Mouse (Mus musculus) hindbrain, embryonic 10.5 days (tissue): Measurements from ENCODE around the gene Ttc27. TPM values are rescaled to one million over a fixed set of nuclear protein-coding genes. Genes with fewer than 3 reads are reported as not detected.

ENCODE experiments used
- DNase-seq: peaks from one replicate; pipeline ENCODE4 v3.0.0-alpha.2; 2017; ENCODE audit warnings: low spot score
- H3K27ac ChIP-seq: fragments of 300-500 bp; sonication (generic); 2 replicates; pipeline ENCODE4 v1.5.1; 2016; ENCODE audit warnings: mild to moderate bottlenecking, moderate library complexity
- H3K27me3 ChIP-seq: fragments of 300-500 bp; sonication (generic); 2 replicates; pipeline ENCODE4 v1.6.1; 2016; ENCODE audit warnings: mild to moderate bottlenecking; ENCODE audit not compliant: poor library complexity, insufficient read depth, severe bottlenecking
- H3K36me3 ChIP-seq: fragments of 300-500 bp; sonication (generic); 2 replicates; pipeline ENCODE4 v1.6.1; 2016; ENCODE audit warnings: mild to moderate bottlenecking, moderate library complexity
- H3K4me1 ChIP-seq: fragments of 300-500 bp; sonication (generic); replicated peaks from 2 replicates; pipeline ENCODE4 v1.6.1; 2016; ENCODE audit warnings: mild to moderate bottlenecking
- H3K4me3 ChIP-seq: fragments of 300-500 bp; sonication (generic); 2 replicates; pipeline ENCODE4 v1.5.1; 2016; ENCODE audit warnings: mild to moderate bottlenecking, moderate library complexity
- H3K9me3 ChIP-seq: fragments of 300-500 bp; sonication (generic); 2 replicates; pipeline ENCODE4 v1.6.1; 2016; ENCODE audit warnings: mild to moderate bottlenecking, moderate library complexity
- WGBS: fragments of 180-500 bp; shearing (Covaris S2); methylation state at CpG from one replicate; pipeline ENCODE4 v1.1.7; 2016; 5-methylcytosine and 5-hydroxymethylcytosine counted together
- polyA plus RNA-seq: library from polyadenylated mRNA; unstranded; fragments of >200 nt; fragmentation: Nextera tagmentation; extraction: Ambion mirVana; gene quantifications from 2 replicates; pipeline ENCODE4 v1.2.1, GENCODE M21; 2016

Gene Ttc27
- polyA plus RNA-seq, 1 experiment from 2014 or later, result 20.4 TPM

DNA sequence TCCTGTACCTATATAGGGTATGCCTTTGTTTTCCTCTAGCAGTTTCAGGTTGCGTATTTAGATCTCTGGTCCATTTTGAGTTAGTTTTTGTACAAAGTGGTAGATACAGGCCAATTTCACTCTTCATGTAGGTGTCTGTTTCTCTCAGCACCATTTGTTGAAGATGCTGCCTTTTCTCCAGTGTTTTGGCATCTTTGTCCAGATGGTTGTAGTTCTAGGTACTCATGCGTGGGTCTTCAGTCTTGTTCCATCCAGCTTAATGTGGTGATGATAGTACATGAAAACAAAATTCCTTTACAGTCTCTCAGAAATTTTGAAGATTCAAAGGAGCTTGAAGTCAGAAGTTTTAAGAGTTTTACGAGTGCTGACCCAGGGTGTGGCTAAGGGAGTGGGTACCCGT lies 54.8 kb downstream of the Ttc27 start:
- DNase-seq, result no peak
- Histone ChIP-seq H3K4me3 (no peak overlapping the region), H3K4me1 (peaks cover 6% of the 10 kb centered on the region), H3K27me3 (no peaks in the 10 kb centered on the region), H3K9me3 (no peaks in the 10 kb centered on the region), H3K27ac (no peak overlapping the region), H3K36me3 (0 out of 2 replicates have a peak, but pooled peaks cover 3% of the 10 kb centered on the region)
- WGBS, result 90% methylated on average over 4 of the region's 4 CpGs

GRCm38 (mm10) chr17:74773556-74773955 lies 56.0 kb downstream of the Ttc27 start:
- Histone ChIP-seq H3K9me3 (no peaks in the 10 kb centered on the region), H3K4me3 (no peak overlapping the region), H3K27me3 (no peaks in the 10 kb centered on the region), H3K4me1 (peaks cover 6% of the 10 kb centered on the region), H3K36me3 (0 out of 2 replicates have a peak, but pooled peaks cover 3% of the 10 kb centered on the region), H3K27ac (no peak overlapping the region)
- no peak for DNase-seq
- 40% methylated on average over 5 of the region's 5 CpGs for WGBS

DNA sequence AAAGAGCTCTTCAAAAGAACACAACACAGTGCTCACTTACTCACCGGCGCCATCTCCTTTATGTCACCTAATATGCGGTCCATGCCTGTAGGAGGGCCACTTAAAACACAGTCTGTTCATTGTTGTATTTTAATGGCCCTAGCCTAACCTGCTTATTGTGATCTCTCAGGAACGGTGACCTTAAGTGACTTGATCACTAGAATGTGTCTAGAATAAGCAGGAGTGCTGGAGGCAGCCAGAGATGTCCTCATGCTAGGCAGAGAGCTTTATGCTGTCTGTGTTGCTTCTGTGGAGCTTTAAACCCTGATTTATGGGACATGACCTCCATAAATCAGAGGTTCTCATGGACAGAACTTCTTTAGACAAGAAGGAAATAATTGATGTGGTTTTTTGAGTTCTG lies 62.6 kb downstream of the Ttc27 start:
- no peaks in the 10 kb centered on the region for H3K36me3 ChIP-seq
- no peak for DNase-seq
- no peaks in the 10 kb centered on the region for H3K27me3 ChIP-seq
- 90% methylated on average over 4 of the region's 4 CpGs for WGBS
- H3K9me3 ChIP-seq, result no peaks in the 10 kb centered on the region
- no peak overlapping the region for H3K27ac ChIP-seq
- H3K4me1 ChIP-seq, result no peaks in the 10 kb centered on the region
- no peak overlapping the region for H3K4me3 ChIP-seq

GRCm38 (mm10) chr17:74780627-74781026 lies 63.1 kb downstream of the Ttc27 start:
- no peak for DNase-seq
- 91% methylated on average over 9 of the region's 9 CpGs for WGBS
- no peaks in the 10 kb centered on the region for H3K36me3 ChIP-seq
- H3K9me3 ChIP-seq, result no peaks in the 10 kb centered on the region
- H3K27ac ChIP-seq, result no peak overlapping the region
- no peaks in the 10 kb centered on the region for H3K27me3 ChIP-seq
- no peaks in the 10 kb centered on the region for H3K4me1 ChIP-seq
- H3K4me3 ChIP-seq, result no peak overlapping the region

- DNase-seq, result no peak
- Histone ChIP-seq H3K36me3 (no peaks in the 10 kb centered on the region), H3K27ac (no peak overlapping the region), H3K4me1 (no peaks in the 10 kb centered on the region), H3K4me3 (no peak overlapping the region), H3K9me3 (no peaks in the 10 kb centered on the region), H3K27me3 (no peaks in the 10 kb centered on the region)
Measured at GRCm38 (mm10) chr17:74781911-74782310, 64.4 kb downstream of the Ttc27 start.

DNA sequence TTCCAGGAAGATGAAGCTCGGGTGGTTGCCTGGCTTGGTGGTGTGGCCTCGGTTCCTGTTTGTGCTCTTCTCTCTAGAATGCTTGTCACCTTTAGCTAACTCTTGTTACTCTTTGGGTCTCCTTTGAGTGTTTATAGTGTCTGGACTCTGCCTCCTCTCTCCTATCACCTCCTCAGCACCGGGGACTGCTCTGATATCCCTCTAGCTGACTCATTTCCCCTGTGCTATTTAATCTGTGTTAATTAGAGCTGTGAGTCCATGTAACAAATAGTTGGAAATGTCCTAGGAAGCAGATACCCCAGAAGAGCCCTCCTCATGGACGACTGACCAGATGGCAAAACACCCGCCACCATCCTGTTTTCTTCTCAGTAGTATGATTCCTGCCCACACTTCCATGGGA lies 68.1 kb downstream of the Ttc27 start:
- no peaks in the 10 kb centered on the region for H3K9me3 ChIP-seq
- no peaks in the 10 kb centered on the region for H3K27me3 ChIP-seq
- H3K4me3 ChIP-seq, result no peak overlapping the region
- no peaks in the 10 kb centered on the region for H3K4me1 ChIP-seq
- WGBS, result 84% methylated on average over 5 of the region's 5 CpGs
- H3K27ac ChIP-seq, result no peak overlapping the region
- DNase-seq, result no peak
- peaks cover 4% of the 10 kb centered on the region; the same call in 1 of the 2 replicates for H3K36me3 ChIP-seq

DNA sequence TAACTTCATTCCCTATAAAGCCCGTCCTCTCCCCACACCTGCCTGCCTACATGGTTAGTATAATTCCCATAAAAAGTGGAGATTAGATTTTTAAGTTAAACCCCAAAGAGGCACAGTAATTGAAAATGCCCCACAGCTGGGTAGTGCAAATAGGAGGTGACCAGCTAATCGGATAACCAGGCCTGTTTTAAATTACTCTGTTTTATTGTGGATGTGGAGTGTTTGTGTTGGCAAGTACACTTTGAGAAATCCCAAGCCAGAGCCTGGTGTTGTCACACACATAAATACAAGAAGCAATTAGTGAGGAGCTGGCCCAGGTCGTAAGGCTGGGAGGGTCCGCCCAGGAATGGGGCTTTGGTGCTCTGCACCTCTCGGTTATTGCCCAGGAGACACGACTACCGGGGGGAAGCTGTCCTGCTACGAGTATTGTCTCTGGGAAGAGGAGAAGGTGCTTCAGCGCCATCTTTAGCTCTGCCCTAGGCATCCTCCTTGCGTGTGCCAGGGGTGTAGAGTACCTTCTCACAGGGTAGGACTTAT lies 68.7 kb downstream of the Ttc27 start:
- Histone ChIP-seq H3K4me1 (no peaks in the 10 kb centered on the region), H3K27me3 (no peaks in the 10 kb centered on the region), H3K27ac (no peak overlapping the region), H3K4me3 (no peak overlapping the region), H3K9me3 (no peaks in the 10 kb centered on the region), H3K36me3 (peaks cover 4% of the 10 kb centered on the region; the same call in 1 of the 2 replicates)
- WGBS, result 89% methylated on average over 10 of the region's 10 CpGs
- DNase-seq, result no peak

- no peaks in the 10 kb centered on the region for H3K27me3 ChIP-seq
- H3K36me3 ChIP-seq, result no peaks in the 10 kb centered on the region
- DNase-seq, result no peak
- H3K9me3 ChIP-seq, result no peaks in the 10 kb centered on the region
- H3K4me1 ChIP-seq, result peaks cover 8% of the 10 kb centered on the region
- no peak overlapping the region for H3K27ac ChIP-seq
- 93% methylated on average over 14 of the region's 14 CpGs for WGBS
- H3K4me3 ChIP-seq, result no peak overlapping the region
Measured at GRCm38 (mm10) chr17:74796023-74796699, 78.6 kb downstream of the Ttc27 start.

- peaks cover 17% of the 10 kb centered on the region for H3K4me1 ChIP-seq
- H3K27ac ChIP-seq, result no peak overlapping the region
- no peaks in the 10 kb centered on the region for H3K9me3 ChIP-seq
- no peaks in the 10 kb centered on the region for H3K36me3 ChIP-seq
- DNase-seq, result no peak
- no peak overlapping the region for H3K4me3 ChIP-seq
- no peaks in the 10 kb centered on the region for H3K27me3 ChIP-seq
- 92% methylated on average over 6 of the region's 6 CpGs for WGBS
Measured at GRCm38 (mm10) chr17:74799865-74800264, 82.3 kb downstream of the Ttc27 start.

GRCm38 (mm10) chr17:74802765-74803164 lies 85.2 kb downstream of the Ttc27 start:
- H3K27me3 ChIP-seq, result no peaks in the 10 kb centered on the region
- H3K27ac ChIP-seq, result no peak overlapping the region
- H3K4me1 ChIP-seq, result peaks cover 12% of the 10 kb centered on the region
- DNase-seq, result no peak
- H3K36me3 ChIP-seq, result 0 out of 2 replicates have a peak, but pooled peaks cover 3% of the 10 kb centered on the region
- no peaks in the 10 kb centered on the region for H3K9me3 ChIP-seq
- 90% methylated on average over 4 of the region's 4 CpGs for WGBS
- H3K4me3 ChIP-seq, result no peak overlapping the region

- Histone ChIP-seq H3K4me1 (peaks cover 9% of the 10 kb centered on the region), H3K9me3 (no peaks in the 10 kb centered on the region), H3K27me3 (no peaks in the 10 kb centered on the region), H3K4me3 (no peak overlapping the region), H3K27ac (no peak overlapping the region), H3K36me3 (0 out of 2 replicates have a peak, but pooled peaks cover 3% of the 10 kb centered on the region)
- 95% methylated on average over 2 of the region's 2 CpGs for WGBS
- no peak for DNase-seq
Measured at GRCm38 (mm10) chr17:74803835-74804234, 86.3 kb downstream of the Ttc27 start.

- 0 out of 2 replicates have a peak, but pooled peaks cover 3% of the 10 kb centered on the region for H3K36me3 ChIP-seq
- DNase-seq, result no peak
- H3K9me3 ChIP-seq, result no peaks in the 10 kb centered on the region
- peaks cover 9% of the 10 kb centered on the region for H3K4me1 ChIP-seq
- no peaks in the 10 kb centered on the region for H3K27me3 ChIP-seq
- WGBS, result 62% methylated on average over 9 of the region's 9 CpGs
- H3K27ac ChIP-seq, result no peak overlapping the region
- no peak overlapping the region for H3K4me3 ChIP-seq
Measured at GRCm38 (mm10) chr17:74804321-74804930, 86.9 kb downstream of the Ttc27 start.

- no peak overlapping the region for H3K4me3 ChIP-seq
- peaks cover 9% of the 10 kb centered on the region for H3K4me1 ChIP-seq
- no peaks in the 10 kb centered on the region for H3K9me3 ChIP-seq
- no peak for DNase-seq
- H3K27ac ChIP-seq, result no peak overlapping the region
- H3K27me3 ChIP-seq, result no peaks in the 10 kb centered on the region
- H3K36me3 ChIP-seq, result 0 out of 2 replicates have a peak, but pooled peaks cover 3% of the 10 kb centered on the region
- 86% methylated on average over 9 of the region's 9 CpGs for WGBS
Measured at GRCm38 (mm10) chr17:74807509-74808248, 90.1 kb downstream of the Ttc27 start.
